Mouse (Mus musculus) kidney, adult 2 months (tissue): ENCODE measurements around the gene Sos2.

Experiments
- CTCF ChIP-seq: fragments of 200-500 bp; conservative IDR thresholded peaks from 2 replicates; pipeline ENCODE4 v1.5.1; 2011; ENCODE audit warnings: low read depth, mild to moderate bottlenecking, control low read depth, low read length, moderate library complexity, mixed read lengths; ENCODE audit not compliant: insufficient read depth, insufficient read length
- POLR2A ChIP-seq: fragments of 200-500 bp; IDR thresholded peaks from one replicate; pipeline ENCODE4 v1.6.1; 2011; ENCODE audit warnings: low read depth, low read length, control low read depth

DNA sequence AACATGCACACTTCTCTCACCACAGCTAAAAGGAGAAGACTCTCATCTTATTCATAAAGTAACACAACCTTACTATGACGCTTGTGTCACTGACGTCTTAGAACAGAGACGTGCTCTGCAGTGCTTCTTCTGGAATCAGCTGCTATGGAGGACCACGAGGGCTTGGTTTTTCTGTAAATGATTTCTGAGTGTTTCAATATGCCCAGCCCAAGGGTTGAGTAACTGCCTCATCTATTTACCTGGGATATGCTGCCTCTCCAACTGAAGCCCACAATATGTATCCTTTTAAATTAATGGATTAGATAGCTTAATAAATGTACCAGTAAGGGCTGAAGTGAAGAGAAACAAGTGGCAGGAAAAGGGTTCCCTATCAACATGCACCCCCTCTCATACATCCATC is 9.1 kb upstream of the Sos2 start:
- no peak for TF ChIP-seq POLR2A
- TF ChIP-seq CTCF = no peak
